Comparison of ENCODE assay signal across 24 mouse cellular contexts in the genomic region with DNA sequence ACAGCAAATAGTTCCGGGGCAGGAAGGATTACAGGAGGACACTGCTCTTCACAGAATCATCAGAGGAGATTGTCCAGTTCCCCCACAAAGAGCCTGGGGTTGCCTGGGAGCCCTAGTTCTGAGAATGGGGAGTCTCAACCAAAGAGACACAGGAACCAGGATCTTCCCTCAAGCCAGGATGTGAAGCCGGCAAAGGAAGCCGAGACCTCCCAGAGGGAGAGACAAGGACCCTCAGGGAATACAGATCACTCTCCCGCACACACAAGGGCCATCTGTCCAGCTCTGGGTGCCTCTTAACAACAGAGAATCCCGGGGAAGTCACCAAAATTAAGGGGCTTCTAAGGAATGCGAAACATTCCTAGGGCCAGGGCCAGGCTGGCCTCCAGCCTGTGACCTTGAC. TPM values are rescaled to one million over a fixed set of nuclear protein-coding genes. Genes with fewer than 3 reads are reported as not detected.
DNase-seq lines count a peak whose midpoint lies in the region; ATAC-seq lines count a peak whose summit lies in the region.
"Had no signal": no experiment of that assay in that cellular context is flagged by ENCODE, and none has a peak within 500 bp of the region (broad histone marks: within the 10 kb centered on the region; RNA-seq: fewer than 3 reads in every experiment).

No protein-coding gene starts in this region.

- H3K4me1 ChIP-seq in heart, embryonic 10.5 days: peaks cover 70% of the 10 kb centered on the region
- H3K4me1 ChIP-seq in heart, embryonic 12.5 days (replicated peaks): peaks cover 55% of the 10 kb centered on the region
- peaks cover 44% of the 10 kb centered on the region for H3K4me1 ChIP-seq in midbrain, embryonic 10.5 days
- peaks cover 5% of the 10 kb centered on the region for H3K4me1 ChIP-seq in midbrain, embryonic 11.5 days (ENCODE audit: control insufficient read depth, insufficient read depth, low read length)
- peaks cover 44% of the 10 kb centered on the region for H3K4me1 ChIP-seq in embryonic facial prominence, embryonic 10.5 days

- no peak overlapping the region for H3K4me2 ChIP-seq in heart, embryonic 12.5 days
- no peak overlapping the region for H3K4me2 ChIP-seq in midbrain, embryonic 11.5 days
- H3K4me2 ChIP-seq: forebrain, embryonic 13.5 days; hindbrain, embryonic 13.5 days had no signal

- peak overlapping the region; percentile 64; the same call in 1 of the 2 replicates for H3K27ac ChIP-seq in heart, embryonic 10.5 days
- no peak overlapping the region for H3K27ac ChIP-seq in heart, embryonic 12.5 days (ENCODE audit: poor library complexity, severe bottlenecking)
- H3K27ac ChIP-seq in midbrain, embryonic 10.5 days (replicated peaks): 0 out of 2 replicates have a peak overlapping the region, but pooled peaks have one; percentile 38
- H3K27ac ChIP-seq in midbrain, embryonic 11.5 days (ENCODE audit: low read depth, low read length): no peak overlapping the region
- 0 out of 2 replicates have a peak overlapping the region, but pooled peaks have one; percentile 44 for H3K27ac ChIP-seq in embryonic facial prominence, embryonic 10.5 days (replicated peaks)
- H3K27ac ChIP-seq: forebrain, embryonic 10.5 days; forebrain, embryonic 13.5 days; hindbrain, embryonic 13.5 days; hindbrain, postnatal 0 days had no signal

- ATAC-seq in heart, embryonic 12.5 days (ENCODE audit: insufficient number of reproducible peaks, low FRiP score): no peak
- no peak for ATAC-seq in midbrain, embryonic 11.5 days (ENCODE audit: low FRiP score)
- ATAC-seq: activated CD4-positive, CD25-positive, alpha-beta regulatory T cell, adult 4 months; CD4-positive, CD25-positive, alpha-beta regulatory T cell, adult 4 months; forebrain, embryonic 13.5 days; forebrain, embryonic 16.5 days; hindbrain, postnatal 0 days; inflammation-experienced regulatory T-cells, adult 6 months; intestine, embryonic 16.5 days had no signal

- H3K4me3 ChIP-seq in heart, embryonic 10.5 days: no peak overlapping the region
- H3K4me3 ChIP-seq in heart, embryonic 12.5 days: no peak overlapping the region
- no peak overlapping the region for H3K4me3 ChIP-seq in midbrain, embryonic 10.5 days
- H3K4me3 ChIP-seq in midbrain, embryonic 11.5 days (ENCODE audit: low read depth, low read length): no peak overlapping the region
- H3K4me3 ChIP-seq in embryonic facial prominence, embryonic 10.5 days: no peak overlapping the region
- H3K4me3 ChIP-seq: forebrain, embryonic 10.5 days; forebrain, embryonic 13.5 days; hindbrain, embryonic 13.5 days had no signal

- peaks cover 8% of the 10 kb centered on the region for H3K27me3 ChIP-seq in heart, embryonic 10.5 days (ENCODE audit: insufficient read depth, poor library complexity, severe bottlenecking)
- 0 out of 2 replicates have a peak, but pooled peaks cover 3% of the 10 kb centered on the region for H3K27me3 ChIP-seq in heart, embryonic 12.5 days (replicated peaks)
- H3K27me3 ChIP-seq in midbrain, embryonic 10.5 days (ENCODE audit: low read depth, poor library complexity, severe bottlenecking): peaks cover 16% of the 10 kb centered on the region
- H3K27me3 ChIP-seq in midbrain, embryonic 11.5 days (ENCODE audit: control insufficient read depth, insufficient read depth, low read length): no peaks in the 10 kb centered on the region; the same call in 1 of the 2 replicates
- H3K27me3 ChIP-seq in embryonic facial prominence, embryonic 10.5 days (replicated peaks; ENCODE audit: low read depth, poor library complexity, severe bottlenecking): peaks cover 15% of the 10 kb centered on the region
- H3K27me3 ChIP-seq: hindbrain, embryonic 13.5 days had no signal

- no peak for DNase-seq in heart, embryonic 10.5 days (ENCODE audit: low spot score)
- DNase-seq in midbrain, embryonic 10.5 days (ENCODE audit: low spot score): no peak
- DNase-seq in midbrain, embryonic 11.5 days (ENCODE audit: low spot score, missing footprints): no peak
- no peak for DNase-seq in embryonic facial prominence, embryonic 10.5 days (ENCODE audit: low spot score)
- DNase-seq in adrenal gland, adult 8-10 months: no peak
- DNase-seq: adrenal gland, postnatal 10 days; adrenal gland, postnatal 36 days; cerebellum, adult 18-20 months; cerebellum, adult 9-10 months; cerebellum, postnatal 14 days; gastrocnemius, postnatal 10 days; gastrocnemius, postnatal 36 days had no signal

- 57% methylated on average over 6 of the region's 6 CpGs for WGBS in heart, embryonic 10.5 days
- WGBS in heart, embryonic 12.5 days: 56% methylated on average over 6 of the region's 6 CpGs
- 69% methylated on average over 6 of the region's 6 CpGs for WGBS in midbrain, embryonic 10.5 days
- 71% methylated on average over 6 of the region's 6 CpGs for WGBS in midbrain, embryonic 11.5 days
- WGBS in embryonic facial prominence, embryonic 10.5 days: 29% methylated on average over 6 of the region's 6 CpGs

- no peaks in the 10 kb centered on the region for H3K9me3 ChIP-seq in heart, embryonic 10.5 days
- no peaks in the 10 kb centered on the region for H3K9me3 ChIP-seq in heart, embryonic 12.5 days (replicated peaks)
- H3K9me3 ChIP-seq in midbrain, embryonic 10.5 days (replicated peaks): no peaks in the 10 kb centered on the region
- no peaks in the 10 kb centered on the region for H3K9me3 ChIP-seq in midbrain, embryonic 11.5 days (ENCODE audit: control insufficient read depth, low read length)
- no peaks in the 10 kb centered on the region for H3K9me3 ChIP-seq in embryonic facial prominence, embryonic 10.5 days
- H3K9me3 ChIP-seq: forebrain, embryonic 10.5 days; forebrain, embryonic 13.5 days; hindbrain, embryonic 13.5 days had no signal

- H3K36me3 ChIP-seq in heart, embryonic 10.5 days: no peaks in the 10 kb centered on the region
- H3K36me3 ChIP-seq in heart, embryonic 12.5 days: no peaks in the 10 kb centered on the region
- H3K36me3 ChIP-seq in midbrain, embryonic 10.5 days: no peaks in the 10 kb centered on the region
- no peaks in the 10 kb centered on the region for H3K36me3 ChIP-seq in midbrain, embryonic 11.5 days (ENCODE audit: control insufficient read depth, insufficient read depth, low read length)
- H3K36me3 ChIP-seq in embryonic facial prominence, embryonic 10.5 days (replicated peaks): no peaks in the 10 kb centered on the region
- H3K36me3 ChIP-seq: forebrain, embryonic 10.5 days; hindbrain, embryonic 13.5 days had no signal

- H3K9ac ChIP-seq in heart, embryonic 12.5 days: no peak overlapping the region
- H3K9ac ChIP-seq in midbrain, embryonic 11.5 days (ENCODE audit: low read length): no peak overlapping the region
- H3K9ac ChIP-seq: forebrain, embryonic 13.5 days; hindbrain, embryonic 13.5 days had no signal

RNA-seq across cellular contexts. Expression of a gene that starts 3.6 kb away (rescaled TPM):
- polyA plus RNA-seq in heart, embryonic 10.5 days (2016; fragmentation: Nextera tagmentation; extraction: Ambion mirVana): 5.5 and 7.2 TPM in 2 replicates
- polyA plus RNA-seq in heart, embryonic 12.5 days (2016; fragmentation: Nextera tagmentation; extraction: Ambion mirVana): 5.6 and 6.5 TPM in 2 replicates
- 35.0 and 35.7 TPM in 2 replicates for polyA plus RNA-seq in midbrain, embryonic 10.5 days (2016; fragmentation: Nextera tagmentation; extraction: Ambion mirVana)
- polyA plus RNA-seq in midbrain, embryonic 11.5 days (2014; fragmentation: Nextera tagmentation; extraction: Ambion mirVana): 41.2 and 42.6 TPM in 2 replicates
- polyA plus RNA-seq in embryonic facial prominence, embryonic 10.5 days (2016; fragmentation: Nextera tagmentation; extraction: Ambion mirVana): 12.8 and 19.0 TPM in 2 replicates
- 1 to 10 TPM; 4.6 to 6.2 (median 5.8) TPM for total RNA-seq in adrenal gland, adult 8-10 months (2022)

RNA-seq across cellular contexts. Expression of a gene that starts 26.9 kb away (rescaled TPM):
- 5.5 and 6.0 TPM in 2 replicates for polyA plus RNA-seq in heart, embryonic 10.5 days (2016; fragmentation: Nextera tagmentation; extraction: Ambion mirVana)
- polyA plus RNA-seq in heart, embryonic 12.5 days (2016; fragmentation: Nextera tagmentation; extraction: Ambion mirVana): 4.0 and 4.9 TPM in 2 replicates
- polyA plus RNA-seq in midbrain, embryonic 10.5 days (2016; fragmentation: Nextera tagmentation; extraction: Ambion mirVana): 8.6 and 9.2 TPM in 2 replicates
- 6.5 and 6.8 TPM in 2 replicates for polyA plus RNA-seq in midbrain, embryonic 11.5 days (2014; fragmentation: Nextera tagmentation; extraction: Ambion mirVana)
- 16.5 and 20.6 TPM in 2 replicates for polyA plus RNA-seq in embryonic facial prominence, embryonic 10.5 days (2016; fragmentation: Nextera tagmentation; extraction: Ambion mirVana)
- total RNA-seq in adrenal gland, adult 8-10 months (2022): 1 to 10 TPM; 2.2 to 5.3 (median 4.0) TPM
- total RNA-seq: granulocyte monocyte progenitor cell, adult 5-6 weeks had no signal
- polyA plus RNA-seq: CD4-positive, CD25-positive, alpha-beta regulatory T cell, adult 4 months; inflammation-experienced regulatory T-cells, adult 6 months had no signal

RNA-seq across cellular contexts. Expression of a gene that starts 39.4 kb away (rescaled TPM):
- polyA plus RNA-seq in heart, embryonic 10.5 days (2016; fragmentation: Nextera tagmentation; extraction: Ambion mirVana): 0.04 and 0.14 TPM in 2 replicates
- polyA plus RNA-seq in heart, embryonic 12.5 days (2016; fragmentation: Nextera tagmentation; extraction: Ambion mirVana): 0.06 and 0.08 TPM in 2 replicates
- polyA plus RNA-seq in midbrain, embryonic 10.5 days (2016; fragmentation: Nextera tagmentation; extraction: Ambion mirVana): 0.02 and 0.06 TPM in 2 replicates
- polyA plus RNA-seq in midbrain, embryonic 11.5 days (2014; fragmentation: Nextera tagmentation; extraction: Ambion mirVana): 0.08 and 0.10 TPM in 2 replicates
- polyA plus RNA-seq in embryonic facial prominence, embryonic 10.5 days (2016; fragmentation: Nextera tagmentation; extraction: Ambion mirVana): 0.04 and 0.06 TPM in 2 replicates
- total RNA-seq in adrenal gland, adult 8-10 months (2022): under 1 TPM; 0.03 to 0.12 (median 0.08) TPM
- total RNA-seq: hematopoietic stem cell, adult 5-6 weeks had no signal

RNA-seq across cellular contexts. Expression of a gene that starts 48.5 kb away (rescaled TPM):
- 96.7 and 139 TPM in 2 replicates for polyA plus RNA-seq in heart, embryonic 10.5 days (2016; fragmentation: Nextera tagmentation; extraction: Ambion mirVana)
- polyA plus RNA-seq in heart, embryonic 12.5 days (2016; fragmentation: Nextera tagmentation; extraction: Ambion mirVana): 95.4 and 97.7 TPM in 2 replicates
- polyA plus RNA-seq in midbrain, embryonic 10.5 days (2016; fragmentation: Nextera tagmentation; extraction: Ambion mirVana): 308 and 322 TPM in 2 replicates
- 369 and 397 TPM in 2 replicates for polyA plus RNA-seq in midbrain, embryonic 11.5 days (2014; fragmentation: Nextera tagmentation; extraction: Ambion mirVana)
- 267 TPM in 2 replicates for polyA plus RNA-seq in embryonic facial prominence, embryonic 10.5 days (2016; fragmentation: Nextera tagmentation; extraction: Ambion mirVana)
- 10 to 100 TPM; 18.0 to 21.8 (median 20.2) TPM for total RNA-seq in adrenal gland, adult 8-10 months (2022)

Comparison
In these comparisons a context has a peak if more than half of its experiments do, and no peak if none do; other contexts are left out.
1. H3K27ac ChIP-seq: peak in heart, embryonic 10.5 days (single experiment), midbrain, embryonic 10.5 days (single experiment) and embryonic facial prominence, embryonic 10.5 days (single experiment); none in heart, embryonic 12.5 days (single experiment) and midbrain, embryonic 11.5 days (single experiment).